Mouse (Mus musculus): ENCODE results near the gene Usp43.

DNA sequence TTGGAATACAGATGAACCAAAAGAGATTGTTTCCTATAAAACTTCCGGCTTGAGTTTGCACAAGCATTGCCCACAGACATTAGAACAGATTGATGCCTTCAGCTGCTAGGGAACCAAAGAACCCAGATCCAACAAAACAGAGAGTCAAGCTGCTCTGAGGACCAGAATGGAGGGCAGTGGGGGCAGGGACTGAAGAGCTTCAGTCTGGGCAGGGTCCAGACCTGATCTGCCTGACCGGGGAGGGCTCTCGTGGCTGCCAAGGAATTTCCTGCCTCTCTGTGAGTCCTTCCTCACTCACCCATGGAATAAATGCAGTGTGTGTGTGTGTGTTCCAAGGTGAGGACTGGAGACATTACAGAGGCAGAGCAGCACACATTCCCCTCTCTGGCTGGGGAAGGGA is 26.3 kb upstream of the Usp43 start:
- TF ChIP-seq CTCF (IDR thresholded peaks at IDR 0.05 in 2 of 3, conservative IDR thresholded peaks at IDR 0.05 in 1 of 3; ENCODE audit: control insufficient read depth in 1 of 3, insufficient read depth in 1 of 3, low read depth in 2 of 3, low read length in 3 of 3, poor library complexity in 1 of 3, severe bottlenecking in 1 of 3) (no peak), POLR2A (IDR thresholded peaks at IDR 0.05; ENCODE audit: control insufficient read depth in 1 of 2, insufficient read depth in 1 of 2, low read depth in 1 of 2, low read length in 2 of 2, poor library complexity in 1 of 2) (no peak), ZC3H11A (IDR thresholded peaks at IDR 0.05; ENCODE audit: low read depth, low read length) (no peak), CHD2 (IDR thresholded peaks at IDR 0.05; ENCODE audit: low read length) (no peak), GATA1 (IDR thresholded peaks at IDR 0.05; ENCODE audit: low read depth, low read length) (no peak), UBTF (IDR thresholded peaks at IDR 0.05; ENCODE audit: borderline replicate concordance, insufficient read depth, low read depth, low read length) (no peak), TAL1 (IDR thresholded peaks at IDR 0.05; ENCODE audit: low read length) (no peak), MAZ (IDR thresholded peaks at IDR 0.05; ENCODE audit: low read depth, low read length) (no peak), JUND (IDR thresholded peaks at IDR 0.05; ENCODE audit: low read depth, low read length) (no peak), MYB (IDR thresholded peaks at IDR 0.05; ENCODE audit: low read depth, low read length) (no peak), MEF2A (IDR thresholded peaks at IDR 0.05; ENCODE audit: extremely low read depth, insufficient replicate concordance, low read depth, low read length, poor library complexity, severe bottlenecking) (no peak), HCFC1 (IDR thresholded peaks at IDR 0.05; ENCODE audit: low read depth, low read length) (no peak), BHLHE40 (IDR thresholded peaks at IDR 0.05; ENCODE audit: borderline replicate concordance, low read depth, low read length) (no peak)

Data from MEL (cell line).